Mouse (Mus musculus): ENCODE measurements around the gene Trim28. TPM values are rescaled to one million over a fixed set of nuclear protein-coding genes. Genes with fewer than 3 reads are reported as not detected.

Gene Trim28
- polyA plus RNA-seq, 1 experiment from 2014 or later: 102 TPM

- DNase-seq: no peak
- H3K36me3 ChIP-seq: peaks cover 49% of the 10 kb centered on the region
- no peaks in the 10 kb centered on the region for H3K27me3 ChIP-seq
- H3K4me2 ChIP-seq: peak overlapping the region; percentile 74
- H3K4me1 ChIP-seq (replicated peaks): peaks cover 63% of the 10 kb centered on the region
- H3K4me3 ChIP-seq (replicated peaks): peak overlapping the region; percentile 78
- no peaks in the 10 kb centered on the region for H3K9me3 ChIP-seq (replicated peaks)
- ATAC-seq (ENCODE audit: low read depth): no peak
- H3K27ac ChIP-seq: peak overlapping the region; percentile 97
- 79% methylated on average over 16 of the region's 17 CpGs for WGBS (ENCODE audit: insufficient replicate concordance)
- H3K9ac ChIP-seq: peak overlapping the region; percentile 88
These were observed 36.4 kb downstream of the Trim28 start for GRCm38 (mm10) chr7:13035211-13035855.

GRCm38 (mm10) chr7:13036806-13037205, 37.9 kb downstream of the Trim28 start:
- peaks cover 66% of the 10 kb centered on the region for H3K4me1 ChIP-seq (replicated peaks)
- H3K4me3 ChIP-seq (replicated peaks): peak overlapping the region; percentile 86
- peaks cover 34% of the 10 kb centered on the region for H3K36me3 ChIP-seq
- H3K27me3 ChIP-seq: peaks cover 12% of the 10 kb centered on the region
- peak overlapping the region; percentile 97 for H3K9ac ChIP-seq
- WGBS (ENCODE audit: insufficient replicate concordance): 28% methylated on average over 4 of the region's 4 CpGs
- H3K4me2 ChIP-seq: peak overlapping the region; percentile 74
- no peaks in the 10 kb centered on the region for H3K9me3 ChIP-seq (replicated peaks)
- no peak for ATAC-seq (ENCODE audit: low read depth)
- peak overlapping the region; percentile 97 for H3K27ac ChIP-seq
- no peak for DNase-seq

- Histone ChIP-seq H3K4me2 (peak overlapping the region; percentile 74), H3K9me3 (replicated peaks) (no peaks in the 10 kb centered on the region), H3K27ac (peak overlapping the region; percentile 97), H3K36me3 (peaks cover 29% of the 10 kb centered on the region), H3K4me3 (replicated peaks) (peak overlapping the region; percentile 86), H3K9ac (peak overlapping the region; percentile 97), H3K27me3 (peaks cover 18% of the 10 kb centered on the region), H3K4me1 (replicated peaks) (peaks cover 62% of the 10 kb centered on the region)
- ATAC-seq (ENCODE audit: low read depth) (peak; percentile 14), DNase-seq (no peak)
- WGBS (ENCODE audit: insufficient replicate concordance): under 1% methylated on average over 32 of the region's 33 CpGs
These were observed 38.5 kb downstream of the Trim28 start for GRCm38 (mm10) chr7:13037366-13037765.

DNA sequence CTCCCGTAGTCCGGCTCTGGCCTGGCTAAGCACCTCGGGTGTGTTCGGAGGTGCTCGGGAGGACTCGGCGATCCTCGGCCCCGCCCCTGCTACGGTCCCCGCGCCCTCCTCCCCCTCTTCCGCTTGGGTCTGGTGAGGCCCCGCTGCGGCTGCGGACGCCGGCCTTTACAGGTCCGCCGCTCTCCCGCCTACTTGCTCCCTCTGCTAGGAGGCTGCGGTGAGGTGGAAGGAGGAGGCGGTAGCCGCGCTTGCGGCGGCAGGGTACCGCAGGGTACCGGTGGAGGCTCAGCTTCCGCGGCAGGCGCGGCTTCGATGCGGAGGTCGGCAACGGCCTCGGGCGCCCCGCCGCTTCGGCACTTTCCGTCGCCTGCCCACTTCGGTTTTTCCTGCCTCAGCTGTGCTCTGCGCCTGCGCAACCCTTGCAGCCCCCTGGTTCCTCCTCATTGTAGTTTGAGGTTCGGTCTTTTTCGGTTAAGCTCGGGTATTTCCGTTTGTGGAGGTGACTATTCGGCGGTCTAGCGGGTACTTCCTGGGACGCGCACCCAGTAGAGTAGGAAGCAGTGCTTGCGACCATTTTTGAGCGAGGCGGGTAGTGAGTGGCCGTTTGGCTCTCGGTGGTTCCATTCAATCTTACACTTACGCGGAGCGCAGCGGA, 39.1 kb downstream of the Trim28 start, which contains the start of gene Ube2m:
Gene Ube2m (minus strand): TSS at position 375 of the 655 bp plus-strand sequence.
- Histone ChIP-seq H3K4me1 (replicated peaks) (peaks cover 56% of the 10 kb centered on the region), H3K4me3 (replicated peaks) (peak within 1 kb of the TSS; percentile 86), H3K9ac (peak within 1 kb of the TSS; percentile 97), H3K4me2 (peak within 1 kb of the TSS; percentile 74), H3K36me3 (peaks cover 22% of the 10 kb centered on the region), H3K9me3 (replicated peaks) (0 out of 2 replicates have a peak, but pooled peaks cover 3% of the 10 kb centered on the region), H3K27ac (peak within 1 kb of the TSS; percentile 97), H3K27me3 (peaks cover 25% of the 10 kb centered on the region)
- WGBS (ENCODE audit: insufficient replicate concordance): under 1% methylated on average over 64 of the region's 65 CpGs
- ATAC-seq (ENCODE audit: low read depth) (peak; percentile 87), DNase-seq (peak; percentile 93)

- no peak for DNase-seq
- 11% methylated on average over 15 of the region's 15 CpGs for WGBS (ENCODE audit: insufficient replicate concordance)
- Histone ChIP-seq H3K27me3 (peaks cover 31% of the 10 kb centered on the region), H3K36me3 (peaks cover 15% of the 10 kb centered on the region), H3K9ac (peak overlapping the region; percentile 97), H3K4me1 (replicated peaks) (peaks cover 54% of the 10 kb centered on the region), H3K9me3 (replicated peaks) (0 out of 2 replicates have a peak, but pooled peaks cover 6% of the 10 kb centered on the region), H3K27ac (peak overlapping the region; percentile 97), H3K4me2 (peak overlapping the region; percentile 74), H3K4me3 (replicated peaks) (peak overlapping the region; percentile 86)
- no peak for ATAC-seq (ENCODE audit: low read depth)
These were observed 39.8 kb downstream of the Trim28 start for GRCm38 (mm10) chr7:13038621-13039169.

DNA sequence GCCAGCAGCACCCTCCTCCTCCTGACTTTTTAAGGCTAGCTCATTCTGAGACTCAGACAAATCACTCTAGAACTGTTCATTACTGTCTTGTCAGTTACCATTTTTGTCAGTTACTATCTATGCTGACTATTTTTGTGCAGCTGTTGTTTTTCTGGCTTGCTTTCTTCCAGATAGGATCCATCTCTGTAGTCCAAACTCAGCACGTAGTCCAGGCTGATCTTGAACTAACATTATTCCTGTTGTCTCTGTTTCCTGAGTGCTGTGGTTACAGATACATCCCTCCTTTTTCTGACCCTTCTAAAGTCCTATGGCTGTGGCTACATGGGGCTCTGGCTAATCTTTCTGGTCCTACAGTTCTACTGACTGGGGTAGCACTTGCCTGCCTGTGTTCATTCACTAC, 40.3 kb downstream of the Trim28 start:
- Histone ChIP-seq H3K9me3 (replicated peaks) (0 out of 2 replicates have a peak, but pooled peaks cover 6% of the 10 kb centered on the region), H3K4me3 (replicated peaks) (peak overlapping the region; percentile 86), H3K27me3 (peaks cover 36% of the 10 kb centered on the region), H3K27ac (peak overlapping the region; percentile 97), H3K9ac (peak overlapping the region; percentile 97), H3K36me3 (peaks cover 15% of the 10 kb centered on the region), H3K4me1 (replicated peaks) (peaks cover 55% of the 10 kb centered on the region), H3K4me2 (peak overlapping the region; percentile 74)
- DNase-seq: no peak
- no peak for ATAC-seq (ENCODE audit: low read depth)
- 19% methylated on average over 1 of the region's 1 CpGs for WGBS (ENCODE audit: insufficient replicate concordance)

- no peak for DNase-seq
- no peak overlapping the region for H3K27ac ChIP-seq
- H3K4me3 ChIP-seq (replicated peaks): no peak overlapping the region
- H3K4me1 ChIP-seq (replicated peaks): peaks cover 46% of the 10 kb centered on the region
- 0 out of 2 replicates have a peak, but pooled peaks cover 6% of the 10 kb centered on the region for H3K9me3 ChIP-seq (replicated peaks)
- no peak overlapping the region for H3K4me2 ChIP-seq
- 55% methylated on average over 1 of the region's 1 CpGs for WGBS (ENCODE audit: insufficient replicate concordance)
- peaks cover 53% of the 10 kb centered on the region for H3K27me3 ChIP-seq
- 0 out of 2 replicates have a peak overlapping the region, but pooled peaks have one; percentile 26 for H3K9ac ChIP-seq
- H3K36me3 ChIP-seq: peaks cover 1% of the 10 kb centered on the region
- no peak for ATAC-seq (ENCODE audit: low read depth)
These were observed 42.3 kb downstream of the Trim28 start for GRCm38 (mm10) chr7:13041256-13041655.

DNA sequence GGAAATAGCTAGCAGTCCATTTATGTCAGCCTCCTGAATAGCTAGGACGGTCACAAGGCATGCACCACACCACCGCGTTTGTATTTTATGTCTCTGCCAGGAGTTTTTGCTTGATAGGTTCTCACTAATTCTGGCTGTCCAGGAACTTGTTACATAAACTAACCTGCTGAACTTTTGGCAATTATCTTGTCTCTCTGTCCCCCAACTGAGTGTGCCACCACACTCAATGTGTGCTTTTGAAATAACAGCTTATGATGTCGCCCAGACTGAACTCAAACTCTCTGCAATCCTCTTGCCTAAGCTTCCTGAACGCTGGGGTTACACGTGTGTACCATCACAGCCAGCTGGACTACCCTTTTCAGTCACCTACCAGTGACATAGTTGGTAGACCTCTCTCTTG, 43.6 kb downstream of the Trim28 start:
- Histone ChIP-seq H3K9ac (no peak overlapping the region), H3K36me3 (no peaks in the 10 kb centered on the region), H3K27ac (no peak overlapping the region), H3K4me3 (replicated peaks) (no peak overlapping the region), H3K27me3 (peaks cover 53% of the 10 kb centered on the region), H3K4me1 (replicated peaks) (peaks cover 38% of the 10 kb centered on the region), H3K4me2 (no peak overlapping the region), H3K9me3 (replicated peaks) (0 out of 2 replicates have a peak, but pooled peaks cover 6% of the 10 kb centered on the region)
- WGBS (ENCODE audit: insufficient replicate concordance): 72% methylated on average over 6 of the region's 6 CpGs
- no peak for DNase-seq
- no peak for ATAC-seq (ENCODE audit: low read depth)

DNA sequence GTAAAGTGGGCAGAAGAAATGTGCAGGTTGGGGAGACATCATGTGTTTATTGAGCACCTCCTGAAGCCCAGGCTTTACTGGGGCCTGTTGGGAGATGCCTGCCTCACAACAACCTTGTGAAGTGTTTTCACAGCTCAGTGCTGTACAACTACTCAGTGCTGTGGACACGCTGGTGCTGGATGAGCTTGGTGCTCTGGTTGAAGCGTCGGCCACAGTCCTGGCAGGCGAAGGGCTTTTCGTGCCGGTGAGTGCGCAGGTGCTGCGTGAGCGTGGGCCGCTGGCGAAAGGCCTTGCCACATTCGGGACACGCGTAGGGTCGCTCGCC, 44.2 kb downstream of the Trim28 start:
- 52% methylated on average over 16 of the region's 16 CpGs for WGBS (ENCODE audit: insufficient replicate concordance)
- Histone ChIP-seq H3K36me3 (no peaks in the 10 kb centered on the region), H3K9me3 (replicated peaks) (0 out of 2 replicates have a peak, but pooled peaks cover 6% of the 10 kb centered on the region), H3K27me3 (peaks cover 53% of the 10 kb centered on the region), H3K4me2 (peak overlapping the region; percentile 70), H3K9ac (no peak overlapping the region), H3K4me3 (replicated peaks) (peak overlapping the region; percentile 53), H3K4me1 (replicated peaks) (peaks cover 38% of the 10 kb centered on the region), H3K27ac (no peak overlapping the region)
- DNase-seq (no peak), ATAC-seq (ENCODE audit: low read depth) (no peak)

DNA sequence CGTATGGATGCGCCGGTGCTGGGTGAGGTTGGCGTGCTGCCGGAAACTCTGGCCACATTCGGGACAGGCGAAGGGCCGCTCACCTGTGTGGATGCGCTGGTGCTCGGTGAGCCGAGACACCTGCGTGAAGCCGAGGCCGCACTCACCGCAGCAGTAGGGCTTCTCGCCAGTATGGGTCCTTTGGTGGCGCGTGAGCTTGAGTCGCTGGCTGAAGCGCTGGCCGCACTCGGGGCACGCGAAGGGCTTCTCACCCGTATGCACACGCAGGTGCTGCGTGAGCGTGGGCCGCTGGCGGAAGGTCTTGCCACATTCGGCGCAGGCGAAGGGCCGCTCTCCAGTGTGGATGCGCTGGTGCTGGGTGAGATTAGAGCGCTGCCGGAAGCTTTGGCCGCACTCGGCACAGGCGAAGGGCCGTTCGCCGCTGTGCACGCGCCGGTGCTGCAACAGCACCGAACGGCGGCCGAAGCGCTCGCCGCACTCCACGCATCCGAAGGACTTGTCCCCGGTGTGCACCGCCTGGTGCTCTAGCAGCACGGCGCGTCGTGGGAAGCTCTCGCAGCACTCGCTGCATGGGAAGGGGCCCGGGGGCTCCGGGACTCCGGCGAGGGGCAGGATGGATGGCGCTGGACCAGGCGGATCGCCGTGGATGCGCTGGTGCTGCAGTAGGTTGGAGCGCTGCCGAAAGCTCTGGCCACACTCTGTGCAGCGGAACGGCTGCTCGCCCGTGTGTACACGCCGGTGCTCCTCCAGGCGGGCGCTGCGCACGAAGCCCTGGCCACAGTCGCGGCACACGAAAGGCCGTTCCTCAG, 44.7 kb downstream of the Trim28 start:
- peaks cover 36% of the 10 kb centered on the region for H3K4me1 ChIP-seq (replicated peaks)
- DNase-seq (no peak), ATAC-seq (ENCODE audit: low read depth) (no peak)
- peak overlapping the region; percentile 45 for H3K9ac ChIP-seq
- H3K9me3 ChIP-seq (replicated peaks): 0 out of 2 replicates have a peak, but pooled peaks cover 6% of the 10 kb centered on the region
- H3K27me3 ChIP-seq: peaks cover 53% of the 10 kb centered on the region
- WGBS (ENCODE audit: insufficient replicate concordance): 6% methylated on average over 88 of the region's 88 CpGs
- peak overlapping the region; percentile 70 for H3K4me2 ChIP-seq
- H3K4me3 ChIP-seq (replicated peaks): peak overlapping the region; percentile 53
- H3K27ac ChIP-seq: no peak overlapping the region
- no peaks in the 10 kb centered on the region for H3K36me3 ChIP-seq

- Histone ChIP-seq H3K27ac (no peak overlapping the region), H3K9me3 (replicated peaks) (0 out of 2 replicates have a peak, but pooled peaks cover 6% of the 10 kb centered on the region), H3K27me3 (peaks cover 53% of the 10 kb centered on the region), H3K9ac (peak overlapping the region; percentile 45), H3K4me3 (replicated peaks) (peak overlapping the region; percentile 53), H3K36me3 (no peaks in the 10 kb centered on the region), H3K4me2 (peak overlapping the region; percentile 70), H3K4me1 (replicated peaks) (peaks cover 30% of the 10 kb centered on the region)
- ATAC-seq (ENCODE audit: low read depth): peak; percentile 10; the same call in 1 of the 2 replicates
- 6% methylated on average over 23 of the region's 23 CpGs for WGBS (ENCODE audit: insufficient replicate concordance)
- no peak for DNase-seq
These were observed 45.3 kb downstream of the Trim28 start for GRCm38 (mm10) chr7:13044254-13044625.

All from liver, embryonic 13.5 days (tissue).